Mouse (Mus musculus): ENCODE measurements around the gene Skil. TPM values are rescaled to one million over a fixed set of nuclear protein-coding genes. Genes with fewer than 3 reads are reported as not detected.

Skil gene
- polyA plus RNA-seq (2015; fragmentation: Nextera tagmentation; extraction: Ambion mirVana) = 21.3 and 23.2 TPM in 2 replicates

- Histone ChIP-seq H3K4me1 (peaks cover 36% of the 10 kb centered on the region), H3K4me2 (peak within 1 kb of the TSS; percentile 76), H3K9ac (replicated peaks) (peak within 1 kb of the TSS; percentile 88), H3K36me3 (no peaks in the 10 kb centered on the region), H3K27ac (replicated peaks) (peak within 1 kb of the TSS; percentile 98), H3K9me3 (replicated peaks) (no peaks in the 10 kb centered on the region), H3K4me3 (replicated peaks) (peak within 1 kb of the TSS; percentile 96), H3K27me3 (replicated peaks) (no peaks in the 10 kb centered on the region)
- ATAC-seq (ENCODE audit: low FRiP score) = peak; percentile 94
- WGBS = 0% methylated on average over 84 of the region's 109 CpGs
These were observed at the start of gene Skil for GRCm38 (mm10) chr3:31094531-31095178. Gene Skil, plus strand, starts transcription at chr3:31095058.

- Histone ChIP-seq H3K9ac (replicated peaks) (no peak overlapping the region), H3K4me2 (no peak overlapping the region), H3K27ac (replicated peaks) (no peak overlapping the region), H3K9me3 (replicated peaks) (no peaks in the 10 kb centered on the region), H3K4me3 (replicated peaks) (no peak overlapping the region), H3K27me3 (replicated peaks) (no peaks in the 10 kb centered on the region), H3K36me3 (peaks cover 39% of the 10 kb centered on the region), H3K4me1 (no peaks in the 10 kb centered on the region)
- 74% methylated on average over 3 of the region's 3 CpGs for WGBS
- no peak for ATAC-seq (ENCODE audit: low FRiP score)
These were observed 47.6 kb upstream of the Skil start for GRCm38 (mm10) chr3:31047263-31047662.

- ATAC-seq (ENCODE audit: low FRiP score) = no peak
- Histone ChIP-seq H3K9ac (replicated peaks) (no peak overlapping the region), H3K9me3 (replicated peaks) (no peaks in the 10 kb centered on the region), H3K36me3 (peaks cover 30% of the 10 kb centered on the region), H3K4me1 (no peaks in the 10 kb centered on the region), H3K27ac (replicated peaks) (no peak overlapping the region), H3K27me3 (replicated peaks) (no peaks in the 10 kb centered on the region), H3K4me2 (no peak overlapping the region), H3K4me3 (replicated peaks) (no peak overlapping the region)
- 90% methylated on average over 5 of the region's 5 CpGs for WGBS
These were observed 45.8 kb upstream of the Skil start for GRCm38 (mm10) chr3:31049087-31049486.

- no peak for ATAC-seq (ENCODE audit: low FRiP score)
- Histone ChIP-seq H3K4me3 (replicated peaks) (no peak overlapping the region), H3K27me3 (replicated peaks) (no peaks in the 10 kb centered on the region), H3K36me3 (peaks cover 30% of the 10 kb centered on the region), H3K4me2 (no peak overlapping the region), H3K9me3 (replicated peaks) (no peaks in the 10 kb centered on the region), H3K27ac (replicated peaks) (no peak overlapping the region), H3K4me1 (no peaks in the 10 kb centered on the region), H3K9ac (replicated peaks) (no peak overlapping the region)
- WGBS = 74% methylated on average over 7 of the region's 7 CpGs
These were observed 44.5 kb upstream of the Skil start for GRCm38 (mm10) chr3:31050375-31050774.

GRCm38 (mm10) chr3:31051730-31052129 is 43.1 kb upstream of the Skil start:
- H3K9me3 ChIP-seq (replicated peaks) = no peaks in the 10 kb centered on the region
- ATAC-seq (ENCODE audit: low FRiP score) = no peak
- H3K9ac ChIP-seq (replicated peaks) = no peak overlapping the region
- WGBS = 74% methylated on average over 9 of the region's 9 CpGs
- peaks cover 4% of the 10 kb centered on the region; the same call in 1 of the 2 replicates for H3K4me1 ChIP-seq
- no peak overlapping the region for H3K4me2 ChIP-seq
- no peaks in the 10 kb centered on the region for H3K27me3 ChIP-seq (replicated peaks)
- H3K36me3 ChIP-seq = peaks cover 27% of the 10 kb centered on the region
- no peak overlapping the region for H3K27ac ChIP-seq (replicated peaks)
- H3K4me3 ChIP-seq (replicated peaks) = no peak overlapping the region

- Histone ChIP-seq H3K4me1 (peaks cover 4% of the 10 kb centered on the region; the same call in 1 of the 2 replicates), H3K36me3 (peaks cover 20% of the 10 kb centered on the region), H3K27ac (replicated peaks) (no peak overlapping the region), H3K9me3 (replicated peaks) (no peaks in the 10 kb centered on the region), H3K4me3 (replicated peaks) (no peak overlapping the region), H3K9ac (replicated peaks) (no peak overlapping the region), H3K4me2 (no peak overlapping the region), H3K27me3 (replicated peaks) (no peaks in the 10 kb centered on the region)
- 82% methylated on average over 9 of the region's 9 CpGs for WGBS
- no peak for ATAC-seq (ENCODE audit: low FRiP score)
These were observed 41.7 kb upstream of the Skil start for GRCm38 (mm10) chr3:31053191-31053590.

GRCm38 (mm10) chr3:31054888-31055287 is 40.0 kb upstream of the Skil start:
- Histone ChIP-seq H3K9ac (replicated peaks) (no peak overlapping the region), H3K27ac (replicated peaks) (no peak overlapping the region), H3K9me3 (replicated peaks) (no peaks in the 10 kb centered on the region), H3K4me2 (no peak overlapping the region), H3K4me1 (peaks cover 4% of the 10 kb centered on the region; the same call in 1 of the 2 replicates), H3K4me3 (replicated peaks) (no peak overlapping the region), H3K27me3 (replicated peaks) (no peaks in the 10 kb centered on the region), H3K36me3 (peaks cover 7% of the 10 kb centered on the region)
- 96% methylated on average over 8 of the region's 8 CpGs for WGBS
- ATAC-seq (ENCODE audit: low FRiP score) = no peak

GRCm38 (mm10) chr3:31056047-31056650 is 38.7 kb upstream of the Skil start:
- WGBS = 36% methylated on average over 17 of the region's 17 CpGs
- H3K27ac ChIP-seq (replicated peaks) = no peak overlapping the region
- H3K9me3 ChIP-seq (replicated peaks) = no peaks in the 10 kb centered on the region
- H3K36me3 ChIP-seq = peaks cover 3% of the 10 kb centered on the region; the same call in 1 of the 2 replicates
- H3K4me1 ChIP-seq = peaks cover 4% of the 10 kb centered on the region; the same call in 1 of the 2 replicates
- no peak overlapping the region for H3K9ac ChIP-seq (replicated peaks)
- peak overlapping the region; percentile 58 for H3K4me2 ChIP-seq
- peak; percentile 58; the same call in 1 of the 2 replicates for ATAC-seq (ENCODE audit: low FRiP score)
- H3K4me3 ChIP-seq (replicated peaks) = peak overlapping the region; percentile 35
- H3K27me3 ChIP-seq (replicated peaks) = no peaks in the 10 kb centered on the region

GRCm38 (mm10) chr3:31056651-31057627 is 37.9 kb upstream of the Skil start:
- peak overlapping the region; percentile 23; the same call in 1 of the 2 replicates for H3K9ac ChIP-seq (replicated peaks)
- WGBS = 4% methylated on average over 30 of the region's 30 CpGs

GRCm38 (mm10) chr3:31060745-31061102 is 34.1 kb upstream of the Skil start:
- H3K4me1 ChIP-seq = peaks cover 4% of the 10 kb centered on the region; the same call in 1 of the 2 replicates
- no peaks in the 10 kb centered on the region for H3K27me3 ChIP-seq (replicated peaks)
- no peak overlapping the region for H3K4me2 ChIP-seq
- no peak overlapping the region for H3K27ac ChIP-seq (replicated peaks)
- H3K36me3 ChIP-seq = no peaks in the 10 kb centered on the region
- H3K4me3 ChIP-seq (replicated peaks) = no peak overlapping the region
- no peak overlapping the region for H3K9ac ChIP-seq (replicated peaks)
- H3K9me3 ChIP-seq (replicated peaks) = no peaks in the 10 kb centered on the region
- ATAC-seq (ENCODE audit: low FRiP score) = no peak
- 88% methylated on average over 8 of the region's 8 CpGs for WGBS

More at GRCm38 (mm10) chr3:31056651-31057627, 37.9 kb upstream of the Skil start:
- peak; percentile 87 for ATAC-seq (ENCODE audit: low FRiP score)
- peaks cover 4% of the 10 kb centered on the region; the same call in 1 of the 2 replicates for H3K4me1 ChIP-seq
- H3K4me2 ChIP-seq = peak overlapping the region; percentile 58
- H3K27me3 ChIP-seq (replicated peaks) = no peaks in the 10 kb centered on the region
- no peaks in the 10 kb centered on the region for H3K9me3 ChIP-seq (replicated peaks)
- peak overlapping the region; percentile 35 for H3K4me3 ChIP-seq (replicated peaks)
- H3K27ac ChIP-seq (replicated peaks) = peak overlapping the region; percentile 51
- no peaks in the 10 kb centered on the region for H3K36me3 ChIP-seq

- ATAC-seq (ENCODE audit: low FRiP score) = no peak
- Histone ChIP-seq H3K27me3 (replicated peaks) (no peaks in the 10 kb centered on the region), H3K4me1 (peaks cover 2% of the 10 kb centered on the region; the same call in 1 of the 2 replicates)
These were observed 33.6 kb upstream of the Skil start for GRCm38 (mm10) chr3:31061103-31061785.

More at GRCm38 (mm10) chr3:31061103-31061785, 33.6 kb upstream of the Skil start:
- Histone ChIP-seq H3K4me3 (replicated peaks) (no peak overlapping the region), H3K9ac (replicated peaks) (no peak overlapping the region), H3K36me3 (no peaks in the 10 kb centered on the region), H3K4me2 (no peak overlapping the region), H3K27ac (replicated peaks) (no peak overlapping the region), H3K9me3 (replicated peaks) (no peaks in the 10 kb centered on the region)
- 70% methylated on average over 20 of the region's 20 CpGs for WGBS
